Comparison of ENCODE assay signal across 25 mouse cellular contexts in the genomic region with DNA sequence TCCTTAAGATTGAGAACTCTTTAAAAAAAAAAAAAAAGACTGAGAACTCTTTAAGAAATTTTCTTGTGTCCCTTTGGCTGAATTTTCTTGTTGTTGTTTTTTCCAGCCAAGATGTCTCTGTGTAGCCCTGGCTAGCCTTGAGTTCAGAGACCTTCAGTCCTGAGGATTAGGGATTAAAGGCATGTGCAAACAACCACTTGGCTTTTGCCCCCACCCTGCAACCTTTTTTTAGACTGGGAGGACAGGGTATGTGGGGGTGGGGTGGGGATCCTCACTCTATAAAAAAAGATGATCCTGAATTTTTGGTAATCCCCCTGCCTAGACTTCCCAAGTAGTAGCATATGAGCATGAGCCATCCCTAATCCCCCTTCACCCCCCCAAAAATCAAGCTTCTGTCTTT. TPM values are rescaled to one million over a fixed set of nuclear protein-coding genes. Genes with fewer than 3 reads are reported as not detected.
DNase-seq lines count a peak whose midpoint lies in the region; ATAC-seq and TF ChIP-seq lines count a peak whose summit lies in the region.
"Had no signal": no experiment of that assay in that cellular context is flagged by ENCODE, and none has a peak within 500 bp of the region (broad histone marks: within the 10 kb centered on the region; RNA-seq: fewer than 3 reads in every experiment).

No protein-coding gene starts in this region.

- no peaks in the 10 kb centered on the region for H3K27me3 ChIP-seq in heart, embryonic 15.5 days
- H3K27me3 ChIP-seq in heart, adult 2 months (ENCODE audit: control insufficient read depth, insufficient read depth, low read length): no peaks in the 10 kb centered on the region
- no peaks in the 10 kb centered on the region for H3K27me3 ChIP-seq in kidney, embryonic 16.5 days (ENCODE audit: insufficient read depth, low read length)
- no peaks in the 10 kb centered on the region for H3K27me3 ChIP-seq in liver, embryonic 13.5 days
- H3K27me3 ChIP-seq in liver, embryonic 16.5 days (ENCODE audit: control insufficient read depth, insufficient read depth, low read depth, low read length): no peaks in the 10 kb centered on the region
- H3K27me3 ChIP-seq: embryonic facial prominence, embryonic 12.5 days; forebrain, embryonic 12.5 days; stomach, embryonic 15.5 days had no signal

- H3K79me2 ChIP-seq in heart, adult 2 months (replicated peaks; ENCODE audit: control insufficient read depth, insufficient read depth, low read length): peaks cover 2% of the 10 kb centered on the region

- peaks cover 13% of the 10 kb centered on the region for H3K36me3 ChIP-seq in heart, embryonic 15.5 days
- H3K36me3 ChIP-seq in heart, adult 2 months (ENCODE audit: control insufficient read depth, insufficient read depth, low read length): peaks cover 48% of the 10 kb centered on the region
- H3K36me3 ChIP-seq in kidney, embryonic 16.5 days (ENCODE audit: insufficient read depth, low read length): 0 out of 2 replicates have a peak, but pooled peaks cover 5% of the 10 kb centered on the region
- no peaks in the 10 kb centered on the region for H3K36me3 ChIP-seq in liver, embryonic 13.5 days
- no peaks in the 10 kb centered on the region for H3K36me3 ChIP-seq in liver, embryonic 16.5 days (ENCODE audit: control insufficient read depth, insufficient read depth)
- H3K36me3 ChIP-seq: embryonic facial prominence, embryonic 12.5 days; forebrain, embryonic 12.5 days; stomach, embryonic 15.5 days had no signal

- intact Hi-C loops in heart, adult 2 months (cut with DNase I): no loop called here

- DNase-seq in heart, adult 2 months: no peak
- peak; percentile 33 to 56 for DNase-seq in kidney, postnatal 25 days
- DNase-seq in liver, embryonic 13.5 days: no peak
- no peak for DNase-seq in ovary, postnatal 14 days (ENCODE audit: low spot score)
- DNase-seq: adrenal gland, postnatal 10 days; cerebellum, adult 2 months; cerebellum, postnatal 25 days; lung, adult 18-20 months; lung, postnatal 10 days; right cerebral cortex, adult 18-20 months; right cerebral cortex, postnatal 4 days; thymus, adult 2 months; thymus, postnatal 4 days had no signal

- H3K9ac ChIP-seq in heart, embryonic 15.5 days: no peak overlapping the region
- no peak overlapping the region for H3K9ac ChIP-seq in heart, adult 2 months (ENCODE audit: low read depth, low read length)
- no peak overlapping the region for H3K9ac ChIP-seq in kidney, embryonic 16.5 days (replicated peaks; ENCODE audit: low read length)
- no peak overlapping the region for H3K9ac ChIP-seq in liver, embryonic 13.5 days
- no peak overlapping the region for H3K9ac ChIP-seq in liver, embryonic 16.5 days (ENCODE audit: low read depth, low read length)
- H3K9ac ChIP-seq: embryonic facial prominence, embryonic 12.5 days; forebrain, embryonic 12.5 days; hindbrain, embryonic 14.5 days; stomach, embryonic 15.5 days had no signal

- H3K9me3 ChIP-seq in heart, embryonic 15.5 days (replicated peaks): no peaks in the 10 kb centered on the region
- no peaks in the 10 kb centered on the region for H3K9me3 ChIP-seq in kidney, embryonic 16.5 days (ENCODE audit: low read length)
- H3K9me3 ChIP-seq in liver, embryonic 13.5 days (replicated peaks): no peaks in the 10 kb centered on the region
- no peaks in the 10 kb centered on the region for H3K9me3 ChIP-seq in liver, embryonic 16.5 days (replicated peaks; ENCODE audit: control insufficient read depth, low read length)
- H3K9me3 ChIP-seq: embryonic facial prominence, embryonic 12.5 days; forebrain, embryonic 12.5 days; limb, embryonic 10.5 days; midbrain, embryonic 10.5 days; stomach, embryonic 15.5 days had no signal

- no peak for TF ChIP-seq CTCF in heart, adult 2 months (IDR thresholded peaks at IDR 0.05)

- peaks cover 33% of the 10 kb centered on the region for H3K4me1 ChIP-seq in heart, embryonic 15.5 days (replicated peaks)
- peaks cover 7% of the 10 kb centered on the region for H3K4me1 ChIP-seq in heart, adult 2 months (ENCODE audit: control insufficient read depth, insufficient read depth, low read length)
- H3K4me1 ChIP-seq in kidney, embryonic 16.5 days (ENCODE audit: insufficient read depth, low read length): peaks cover 4% of the 10 kb centered on the region
- H3K4me1 ChIP-seq in liver, embryonic 13.5 days (replicated peaks): peaks cover 22% of the 10 kb centered on the region
- H3K4me1 ChIP-seq in liver, embryonic 16.5 days (ENCODE audit: control insufficient read depth, low read depth, low read length): peaks cover 7% of the 10 kb centered on the region; the same call in 1 of the 2 replicates
- H3K4me1 ChIP-seq: forebrain, embryonic 12.5 days; limb, embryonic 10.5 days had no signal

- no peak for ATAC-seq in heart, embryonic 15.5 days (replicated peaks; ENCODE audit: insufficient number of reproducible peaks, insufficient read depth, low FRiP score, low read depth)
- ATAC-seq in kidney, embryonic 16.5 days (ENCODE audit: low FRiP score, low TSS enrichment): no peak
- peak; percentile 39; the same call in 1 of the 2 replicates for ATAC-seq in liver, embryonic 13.5 days (ENCODE audit: low read depth)
- peak; percentile 63 for ATAC-seq in liver, embryonic 16.5 days (ENCODE audit: low read depth)
- ATAC-seq: inflammation-experienced regulatory T-cells, adult 6 months; midbrain, embryonic 16.5 days had no signal

- H3K4me2 ChIP-seq in heart, embryonic 15.5 days: 0 out of 2 replicates have a peak overlapping the region, but pooled peaks have one; percentile 13
- H3K4me2 ChIP-seq in kidney, embryonic 16.5 days (replicated peaks; ENCODE audit: low read depth, low read length): no peak overlapping the region
- H3K4me2 ChIP-seq in liver, embryonic 13.5 days: peak overlapping the region; percentile 30
- H3K4me2 ChIP-seq in liver, embryonic 16.5 days (ENCODE audit: low read depth, low read length): peak overlapping the region; percentile 29; the same call in 1 of the 2 replicates
- H3K4me2 ChIP-seq: embryonic facial prominence, embryonic 12.5 days; forebrain, embryonic 12.5 days; hindbrain, embryonic 14.5 days; stomach, embryonic 15.5 days had no signal

- no peak for TF ChIP-seq EP300 in heart, adult 2 months (IDR thresholded peaks at IDR 0.05; ENCODE audit: insufficient read depth, low read depth, low read length)

- H3K4me3 ChIP-seq in heart, embryonic 15.5 days: no peak overlapping the region
- H3K4me3 ChIP-seq in heart, adult 2 months: no peak overlapping the region
- H3K4me3 ChIP-seq in kidney, embryonic 16.5 days (ENCODE audit: low read length): no peak overlapping the region
- H3K4me3 ChIP-seq in liver, embryonic 13.5 days (replicated peaks): no peak overlapping the region
- no peak overlapping the region for H3K4me3 ChIP-seq in liver, embryonic 16.5 days (ENCODE audit: low read depth, low read length)
- H3K4me3 ChIP-seq: embryonic facial prominence, embryonic 12.5 days; forebrain, embryonic 12.5 days; layer of hippocampus, adult 2 months; limb, embryonic 10.5 days; midbrain, embryonic 10.5 days; stomach, embryonic 15.5 days had no signal

- TF ChIP-seq POLR2A in heart, adult 2 months (IDR thresholded peaks at IDR 0.05; ENCODE audit: insufficient read depth, low read depth, low read length): no peak

- H3K27ac ChIP-seq in heart, embryonic 15.5 days: no peak overlapping the region
- no peak overlapping the region for H3K27ac ChIP-seq in heart, adult 2 months
- no peak overlapping the region for H3K27ac ChIP-seq in kidney, embryonic 16.5 days (ENCODE audit: low read length)
- H3K27ac ChIP-seq in liver, embryonic 13.5 days: peak overlapping the region; percentile 20; the same call in 1 of the 2 replicates
- H3K27ac ChIP-seq in liver, embryonic 16.5 days (ENCODE audit: low read length): peak overlapping the region; percentile 41; the same call in 1 of the 2 replicates
- H3K27ac ChIP-seq: embryonic facial prominence, embryonic 12.5 days; forebrain, embryonic 12.5 days; hindbrain, embryonic 14.5 days; layer of hippocampus, adult 2 months; limb, embryonic 10.5 days; midbrain, embryonic 10.5 days; stomach, embryonic 15.5 days had no signal

RNA-seq across cellular contexts. Expression of gene Nfyc, which starts 25.6 kb away (rescaled TPM):
- 87.5 and 97.3 TPM in 2 replicates for polyA plus RNA-seq in heart, embryonic 15.5 days (2015; fragmentation: Nextera tagmentation; extraction: Ambion mirVana)
- total RNA-seq in heart, adult 2 months (2021): 10 to 100 TPM; 46.0 to 50.6 TPM
- 179 and 212 TPM in 2 replicates for polyA plus RNA-seq in heart, adult 2 months (2012; rRNA removed)
- 123 and 133 TPM in 2 replicates for polyA plus RNA-seq in kidney, embryonic 16.5 days (2015; fragmentation: Nextera tagmentation; extraction: Ambion mirVana)
- 54.1 and 60.4 TPM in 2 replicates for polyA plus RNA-seq in liver, embryonic 13.5 days (2015; fragmentation: Nextera tagmentation; extraction: Ambion mirVana)
- polyA plus RNA-seq in liver, embryonic 16.5 days (2015; fragmentation: Nextera tagmentation; extraction: Ambion mirVana): 44.6 and 47.4 TPM in 2 replicates

RNA-seq across cellular contexts. Expression of gene Rims3, which starts 48.8 kb away (rescaled TPM):
- polyA plus RNA-seq in heart, embryonic 15.5 days (2015; fragmentation: Nextera tagmentation; extraction: Ambion mirVana): 0.25 and 0.62 TPM in 2 replicates
- under 1 TPM; 0.05 TPM for total RNA-seq in heart, adult 2 months (2021)
- 0.09 and 0.12 TPM in 2 replicates for polyA plus RNA-seq in heart, adult 2 months (2012; rRNA removed)
- polyA plus RNA-seq in kidney, embryonic 16.5 days (2015; fragmentation: Nextera tagmentation; extraction: Ambion mirVana): 0.41 and 0.54 TPM in 2 replicates
- polyA plus RNA-seq in liver, embryonic 13.5 days (2015; fragmentation: Nextera tagmentation; extraction: Ambion mirVana): 0.16 and 0.19 TPM in 2 replicates
- 0.21 and 0.25 TPM in 2 replicates for polyA plus RNA-seq in liver, embryonic 16.5 days (2015; fragmentation: Nextera tagmentation; extraction: Ambion mirVana)

RNA-seq across cellular contexts. Expression of gene Kcnq4, which starts 57.4 kb away (rescaled TPM):
- 0.64 and 0.99 TPM in 2 replicates for polyA plus RNA-seq in heart, embryonic 15.5 days (2015; fragmentation: Nextera tagmentation; extraction: Ambion mirVana)
- total RNA-seq in heart, adult 2 months (2021): 1 to 10 TPM; 1.6 to 1.9 TPM
- polyA plus RNA-seq in heart, adult 2 months (2012; rRNA removed): 6.9 TPM in 2 replicates
- polyA plus RNA-seq in kidney, embryonic 16.5 days (2015; fragmentation: Nextera tagmentation; extraction: Ambion mirVana): 0.85 and 1.7 TPM in 2 replicates
- 0.08 and 0.10 TPM in 2 replicates for polyA plus RNA-seq in liver, embryonic 13.5 days (2015; fragmentation: Nextera tagmentation; extraction: Ambion mirVana)
- polyA plus RNA-seq in liver, embryonic 16.5 days (2015; fragmentation: Nextera tagmentation; extraction: Ambion mirVana): 0.05 and 0.14 TPM in 2 replicates
- polyA plus RNA-seq: inflammation-experienced regulatory T-cells, adult 6 months had no signal

Comparison
In these comparisons a context has a peak if more than half of its experiments do, and no peak if none do; other contexts are left out.
1. ATAC-seq: peak in liver, embryonic 13.5 days (single experiment) and liver, embryonic 16.5 days (single experiment); none in heart, embryonic 15.5 days (single experiment) and kidney, embryonic 16.5 days (single experiment).
2. H3K27ac ChIP-seq: peak in liver, embryonic 13.5 days (single experiment) and liver, embryonic 16.5 days (single experiment); none in heart, embryonic 15.5 days (single experiment), heart, adult 2 months (single experiment) and kidney, embryonic 16.5 days (single experiment).
3. DNase-seq: peak in kidney, postnatal 25 days (2 of 2); none in heart, adult 2 months (0 of 2), liver, embryonic 13.5 days (single experiment) and ovary, postnatal 14 days (single experiment).